Mouse (Mus musculus) adrenal gland (tissue): ENCODE results near the gene Tmem123.

Source experiments
- intact Hi-C: fragments of 180-260 bp; cut with DNase I; formaldehyde crosslinking; loops from one replicate; pipeline ENCODE4 v1.15.1; 2025

Tmem123 gene

DNA sequence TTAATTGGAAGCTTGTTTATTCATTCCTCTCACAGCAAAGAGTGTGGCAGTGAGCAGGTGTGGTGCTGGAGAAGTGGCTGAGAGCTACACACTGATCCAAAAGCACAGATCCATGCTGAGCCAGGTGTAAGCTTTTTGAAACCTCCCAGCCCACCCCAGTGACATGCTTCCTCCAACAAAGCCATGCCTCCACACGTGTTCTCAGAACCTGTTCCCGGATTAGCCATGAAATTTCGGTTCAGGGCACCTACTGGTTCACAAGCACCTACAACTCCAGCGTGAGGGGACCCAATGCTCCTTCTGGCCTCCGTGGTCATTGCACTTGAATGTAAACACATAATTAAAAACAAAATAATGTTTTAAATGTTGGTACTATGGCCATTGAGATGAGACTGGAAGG is 9.8 kb downstream of the Tmem123 start:
- intact Hi-C loops: no loop called here

DNA sequence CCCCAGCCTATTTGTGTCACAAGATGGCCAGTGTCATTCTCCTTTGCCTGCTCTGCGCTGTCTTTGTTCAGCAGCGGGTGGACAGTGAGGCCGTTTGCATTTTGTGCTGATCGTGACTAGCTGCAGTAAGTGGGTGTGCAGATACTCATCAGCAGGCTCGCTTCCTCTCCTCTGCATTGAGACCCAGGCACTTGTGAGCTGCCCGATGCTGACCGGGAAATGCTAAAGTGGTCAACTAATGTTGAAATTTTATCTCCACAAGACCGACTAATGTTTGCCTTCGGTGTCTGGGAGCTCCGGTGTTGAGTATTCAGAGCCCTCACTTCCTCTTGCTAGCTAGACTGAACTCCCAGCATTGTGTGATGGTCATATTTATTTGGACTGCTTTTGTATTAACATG is 10.7 kb downstream of the Tmem123 start:
- intact Hi-C loops: no loop called here

DNA sequence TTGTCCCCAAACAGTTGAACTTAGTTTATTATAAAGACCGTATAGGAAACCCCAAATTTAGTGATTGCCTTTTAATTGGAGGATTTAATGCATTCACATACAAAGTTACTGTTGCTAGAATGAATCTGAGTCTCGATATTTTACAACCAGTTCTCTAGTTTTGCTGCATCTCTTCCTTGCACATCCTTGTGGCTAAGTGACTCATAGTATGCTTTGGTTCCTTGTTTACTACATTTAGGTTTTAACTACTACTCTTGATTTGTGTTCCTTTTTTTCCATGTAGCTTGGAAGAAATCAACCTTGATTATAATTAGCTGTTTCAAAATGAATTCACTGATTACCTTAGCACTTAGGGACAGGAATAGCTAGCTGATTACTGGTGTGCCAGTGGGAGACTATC is 11.2 kb downstream of the Tmem123 start:
- intact Hi-C loops: no loop called here

DNA sequence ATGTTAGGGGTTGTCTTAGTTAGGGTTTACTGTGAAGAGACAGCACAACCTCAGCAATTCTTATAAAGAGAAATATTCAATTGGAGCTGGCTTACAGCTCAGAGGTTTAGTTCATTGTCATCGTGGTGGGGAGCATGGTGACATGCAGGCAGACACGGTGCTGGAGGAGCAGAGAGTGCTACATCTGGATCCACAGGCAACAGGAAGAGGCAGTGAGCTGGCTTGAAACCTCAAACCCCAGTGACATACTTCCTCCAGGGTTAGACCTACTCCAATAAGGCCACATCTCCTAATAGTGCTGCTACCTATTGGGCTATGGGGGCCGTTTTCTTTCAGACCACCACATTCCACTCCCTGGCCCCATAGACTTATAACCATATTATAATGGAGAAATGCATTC is 12.1 kb downstream of the Tmem123 start:
- intact Hi-C loops: no loop called here

DNA sequence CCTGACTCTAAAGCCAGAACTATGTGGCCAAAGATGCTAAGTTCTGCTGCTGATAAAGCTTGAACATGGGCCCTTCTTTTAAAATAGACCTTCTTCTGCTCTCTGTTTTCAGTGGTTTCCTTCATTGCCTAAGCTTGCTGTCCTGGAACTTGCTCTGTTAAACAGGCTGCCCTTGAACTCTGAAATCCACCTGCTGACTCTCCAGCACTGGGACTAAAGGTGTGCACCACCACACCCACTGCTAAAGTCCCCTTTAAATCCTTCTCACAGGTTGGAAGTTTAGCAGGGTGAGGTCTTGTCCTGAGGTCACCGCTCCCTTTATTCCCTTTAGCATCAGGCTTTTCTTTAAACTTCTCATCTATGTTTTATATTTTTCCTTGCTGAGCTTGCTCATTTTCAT is 13.1 kb downstream of the Tmem123 start:
- intact Hi-C loops: no loop called here

DNA sequence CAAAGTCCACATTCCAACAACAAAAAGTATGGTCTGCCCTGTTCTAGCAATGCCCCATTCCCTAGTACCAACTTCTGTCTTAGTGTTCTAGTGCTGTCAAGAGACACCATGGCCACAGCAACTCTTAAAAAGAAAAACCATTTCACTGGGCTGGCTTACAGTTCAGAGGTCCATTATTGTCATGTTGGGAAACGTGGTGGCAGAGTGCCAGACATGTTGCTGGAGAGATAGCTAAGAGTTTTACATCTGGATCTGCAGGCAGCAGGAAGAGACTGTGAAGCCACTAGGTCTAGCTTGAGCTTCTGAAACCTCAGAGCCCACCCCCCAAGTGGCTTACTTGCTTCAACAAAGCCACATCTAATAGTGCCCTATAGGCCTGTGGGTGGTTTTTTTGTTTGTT is 13.8 kb downstream of the Tmem123 start:
- intact Hi-C loops: no loop called here

DNA sequence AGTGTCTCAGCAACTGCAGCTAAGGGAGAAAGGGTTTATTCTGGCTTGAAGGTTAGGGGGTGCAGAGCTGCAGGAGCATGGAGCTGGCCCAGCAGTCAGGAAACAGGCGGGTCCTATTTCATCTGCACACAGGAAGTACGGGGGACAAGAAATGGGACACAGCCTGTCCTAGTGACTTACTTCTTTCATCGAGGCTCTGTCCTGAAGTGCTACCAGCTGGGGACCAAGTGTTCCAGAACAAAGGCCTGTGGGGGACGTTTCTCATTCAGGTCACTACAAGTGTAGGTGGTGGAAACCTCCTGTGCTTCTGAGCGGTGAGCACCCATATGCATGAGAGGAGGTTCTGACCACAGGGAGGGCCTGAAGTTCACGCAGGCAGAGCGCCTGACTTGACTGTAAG is 14.9 kb downstream of the Tmem123 start:
- intact Hi-C loops: no loop called here

DNA sequence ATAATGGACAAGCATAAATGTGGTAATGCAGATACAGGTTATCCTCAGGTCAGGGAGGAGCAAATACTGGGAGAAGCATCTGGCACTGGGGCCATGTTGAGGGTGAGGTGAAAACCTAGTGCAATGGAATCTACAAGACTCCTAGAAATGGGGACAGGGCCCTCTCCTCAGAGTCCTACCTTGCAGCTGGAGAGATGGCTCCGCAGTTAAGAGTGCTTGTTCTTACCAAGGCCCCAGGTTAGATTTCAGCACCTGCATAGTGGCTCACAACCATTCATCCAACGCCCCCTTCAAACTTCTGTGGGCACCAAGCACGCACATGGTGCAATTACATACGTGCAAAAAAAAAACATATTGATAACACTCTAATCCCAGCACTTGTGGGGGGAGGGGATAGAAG is 15.9 kb downstream of the Tmem123 start:
- intact Hi-C loops: no loop called here

DNA sequence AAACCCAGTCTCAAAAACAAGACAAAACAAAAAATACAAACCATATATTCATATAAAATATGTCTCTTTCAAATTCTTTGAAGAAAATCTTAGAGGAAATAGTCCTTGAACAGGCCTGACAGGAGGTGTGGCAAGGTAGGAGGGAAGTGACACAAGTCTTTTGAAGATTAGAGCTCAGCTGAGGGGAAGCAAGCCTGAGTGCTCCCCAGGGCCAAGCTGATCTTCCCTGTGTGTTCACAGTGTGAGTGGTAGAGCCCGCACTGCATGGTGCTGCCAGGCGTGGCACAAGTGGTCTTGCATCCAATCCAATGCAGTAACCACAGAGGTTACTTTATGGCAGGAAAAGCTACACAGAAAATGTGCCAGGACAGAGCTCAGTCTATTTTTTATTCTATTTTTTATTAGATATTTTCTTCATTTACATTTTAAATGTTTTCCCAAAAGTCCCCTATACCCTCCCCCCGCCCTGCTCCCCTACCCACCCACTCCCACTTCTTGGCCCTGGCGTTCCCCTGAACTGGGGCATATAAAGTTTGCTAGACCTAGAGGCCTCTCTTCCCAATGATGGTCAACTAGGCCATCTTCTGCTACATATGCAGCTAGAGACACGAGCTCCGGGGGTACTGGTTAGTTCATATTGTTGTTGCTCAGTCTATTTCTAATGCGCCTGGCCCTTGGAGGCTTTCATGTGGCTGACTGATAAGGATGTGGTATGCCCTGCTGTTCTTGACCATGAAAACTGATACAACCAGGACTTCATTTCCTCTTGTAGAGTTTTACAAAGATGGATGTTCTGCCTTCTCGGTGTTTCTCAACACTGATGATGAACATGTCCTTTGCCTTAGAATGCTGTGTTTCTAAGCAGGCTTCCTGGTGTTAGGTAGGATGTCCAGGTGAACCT is 16.7 kb downstream of the Tmem123 start:
- intact Hi-C loops: no loop called here

DNA sequence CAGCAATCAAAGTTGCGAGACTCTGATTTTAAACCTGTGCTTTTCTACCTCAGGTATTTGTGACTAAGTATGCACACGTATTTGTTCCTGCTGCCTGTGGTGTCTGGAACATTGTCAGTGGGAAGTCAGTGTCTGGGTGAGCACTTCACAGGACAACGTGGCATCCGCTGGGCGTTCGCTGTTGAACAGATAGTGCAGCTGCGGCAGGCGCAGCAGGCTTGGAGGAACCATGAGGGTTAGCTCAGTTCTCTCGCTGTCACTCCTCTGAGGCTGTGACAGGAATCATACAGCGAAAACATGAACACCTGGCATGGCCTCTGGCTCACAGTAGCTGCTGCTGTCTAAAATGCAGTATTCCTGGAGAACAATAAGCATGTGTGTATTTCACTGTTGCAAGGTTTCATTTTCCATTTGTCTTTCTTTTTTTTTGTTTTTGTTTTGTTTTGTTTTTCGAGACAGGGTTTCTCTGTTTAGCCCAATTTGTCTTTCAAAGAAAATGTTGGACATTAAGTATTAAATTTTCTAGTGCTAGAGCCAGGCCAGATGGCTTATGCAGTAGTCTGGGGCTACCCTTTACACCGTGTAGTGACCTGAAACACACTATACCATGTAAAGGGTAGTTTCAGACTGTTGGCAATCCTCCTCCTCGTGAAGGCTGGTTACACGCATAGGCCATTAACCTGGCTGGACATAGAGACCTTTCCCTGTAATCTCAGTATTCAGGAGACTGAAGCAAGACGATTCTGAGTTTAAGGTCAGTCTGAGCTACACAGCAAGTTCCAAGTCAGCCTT is 20.2 kb downstream of the Tmem123 start:
- intact Hi-C loops: no loop called here

DNA sequence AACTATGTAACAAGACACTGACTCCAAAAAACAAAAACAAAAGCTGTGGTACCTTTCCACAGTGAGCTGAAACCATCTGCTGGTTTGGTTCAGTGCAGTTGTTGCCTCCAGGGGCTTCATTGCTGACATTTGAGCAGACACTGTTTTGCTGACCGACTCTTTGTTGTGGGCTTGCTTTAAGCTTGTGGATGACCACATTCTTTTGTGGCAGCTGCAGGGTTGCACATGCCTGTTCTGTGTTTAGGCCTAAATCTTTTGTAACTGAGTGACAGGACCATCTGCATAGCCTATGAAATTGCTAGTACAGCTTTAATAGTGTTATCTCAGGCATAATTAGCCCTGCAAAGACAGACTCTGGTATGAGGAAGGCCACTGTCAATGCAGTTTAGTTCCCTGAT is 20.8 kb downstream of the Tmem123 start:
- intact Hi-C loops: no loop called here

DNA sequence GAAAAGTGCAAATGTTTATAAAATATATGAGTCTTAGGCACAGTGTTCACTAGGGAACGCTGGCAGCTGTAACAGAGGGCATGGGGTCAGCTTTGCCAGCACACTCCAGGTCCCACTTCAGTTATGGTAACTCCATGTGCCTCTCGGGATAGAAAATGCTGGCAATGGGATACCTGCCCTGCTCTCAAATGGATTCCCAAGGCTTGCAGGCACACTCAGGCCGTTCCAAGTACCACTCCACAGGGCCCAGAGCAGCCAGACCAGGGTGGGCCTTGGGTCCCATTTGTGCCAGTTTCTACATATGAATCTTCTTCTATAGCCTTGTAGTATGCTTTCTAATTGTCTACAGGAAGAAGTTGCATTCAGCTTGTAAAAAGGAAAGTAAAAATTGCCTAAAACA is 21.6 kb downstream of the Tmem123 start:
- intact Hi-C loops: no loop called here

DNA sequence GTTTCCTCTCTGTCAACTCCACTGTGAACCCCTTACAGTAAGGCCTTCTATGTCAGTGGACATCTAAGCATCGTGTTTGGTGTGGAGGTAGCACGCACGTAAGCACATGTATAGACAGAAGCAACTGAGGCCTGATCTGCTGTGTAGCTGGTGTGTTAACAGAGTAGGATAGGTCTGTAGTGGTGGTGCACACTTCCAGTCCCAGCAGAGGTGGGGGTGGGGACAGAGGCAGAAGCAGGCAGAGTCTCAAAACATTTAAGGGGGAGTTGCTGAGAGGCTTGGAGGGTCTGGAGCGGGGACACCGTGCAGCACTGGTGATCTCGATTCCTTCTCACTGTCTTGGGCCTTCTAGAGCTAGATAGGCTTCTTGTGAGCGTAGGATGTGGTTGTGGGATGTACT is 22.2 kb downstream of the Tmem123 start:
- intact Hi-C loops: no loop called here

DNA sequence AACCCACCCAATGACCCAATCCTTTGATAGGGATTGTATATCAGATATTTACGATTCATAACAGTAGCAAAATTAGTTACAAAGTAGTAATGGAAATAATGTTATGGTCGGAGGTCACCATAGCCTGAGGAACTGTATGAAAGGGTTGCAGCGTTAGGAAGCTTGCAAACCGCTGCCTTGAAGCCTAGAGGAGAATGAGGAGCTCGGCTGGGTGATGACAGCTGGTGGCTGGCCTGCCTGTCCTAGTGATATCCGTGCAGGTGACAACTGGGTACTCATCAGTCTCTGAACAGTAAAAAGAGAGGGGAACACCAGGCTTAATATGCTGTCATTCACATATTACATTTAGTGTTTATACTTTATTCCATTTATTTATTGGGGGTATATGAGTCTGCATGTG is 24.6 kb downstream of the Tmem123 start:
- intact Hi-C loops: no loop called here

DNA sequence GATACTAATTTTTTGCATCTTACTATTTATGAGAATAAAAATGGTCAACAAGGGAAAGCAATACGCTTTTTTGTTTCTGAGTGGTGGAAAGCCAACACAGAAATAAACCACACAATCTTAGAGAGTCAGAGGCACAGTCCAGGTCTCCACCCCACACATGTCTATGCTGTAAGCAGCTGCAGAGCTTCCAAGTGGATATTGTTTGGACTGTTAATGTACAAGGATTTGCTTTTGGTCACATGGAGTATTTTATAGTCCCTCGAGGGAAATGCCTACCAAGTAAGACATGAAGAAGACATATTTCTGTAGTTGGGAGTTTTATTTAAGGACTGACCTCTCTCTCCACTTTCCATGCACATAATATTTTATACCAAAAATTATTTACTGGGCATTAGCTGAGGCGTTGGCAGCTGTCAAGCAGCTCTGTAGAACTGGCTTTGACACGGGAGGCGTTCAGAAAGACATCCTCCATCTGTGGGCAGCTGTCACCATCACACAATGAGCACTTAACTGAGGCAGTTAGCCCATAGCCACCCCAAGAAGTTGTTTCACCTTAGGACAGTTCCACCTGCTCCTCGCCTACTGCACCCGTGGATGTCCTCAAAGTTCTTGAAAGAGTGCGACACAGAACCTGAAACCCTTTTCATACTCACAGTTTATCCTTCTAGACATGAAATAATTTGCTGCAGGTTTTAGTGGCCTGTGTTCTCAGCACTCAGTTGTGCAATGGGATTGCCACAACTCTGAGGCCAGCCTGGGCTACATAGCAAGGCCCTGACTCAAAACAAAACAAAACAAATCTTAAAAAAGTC is 26.1 kb downstream of the Tmem123 start:
- intact Hi-C loops: no loop called here

DNA sequence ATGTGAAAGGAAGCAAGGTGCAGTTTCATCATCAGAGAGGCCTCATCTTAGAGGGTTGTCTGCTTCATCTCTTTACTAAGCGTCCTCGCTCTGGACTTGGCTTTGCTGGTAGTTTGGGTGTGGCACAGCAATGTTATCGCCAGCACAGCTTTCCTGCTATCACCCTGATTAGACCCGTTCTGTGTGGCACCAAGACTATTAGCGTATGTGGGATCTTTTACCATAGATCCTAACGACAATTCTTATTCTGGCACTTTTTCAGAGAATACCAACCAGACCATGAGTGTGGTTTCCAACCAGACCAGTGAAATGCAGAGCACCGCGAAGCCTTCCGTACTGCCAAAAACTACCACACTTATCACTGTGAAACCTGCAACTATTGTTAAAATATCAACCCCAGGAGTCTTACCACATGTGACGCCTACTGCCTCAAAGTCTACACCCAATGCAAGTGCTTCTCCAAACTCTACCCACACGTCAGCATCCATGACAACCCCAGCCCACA is 26.8 kb downstream of the Tmem123 start:
- intact Hi-C loops: no loop called here

DNA sequence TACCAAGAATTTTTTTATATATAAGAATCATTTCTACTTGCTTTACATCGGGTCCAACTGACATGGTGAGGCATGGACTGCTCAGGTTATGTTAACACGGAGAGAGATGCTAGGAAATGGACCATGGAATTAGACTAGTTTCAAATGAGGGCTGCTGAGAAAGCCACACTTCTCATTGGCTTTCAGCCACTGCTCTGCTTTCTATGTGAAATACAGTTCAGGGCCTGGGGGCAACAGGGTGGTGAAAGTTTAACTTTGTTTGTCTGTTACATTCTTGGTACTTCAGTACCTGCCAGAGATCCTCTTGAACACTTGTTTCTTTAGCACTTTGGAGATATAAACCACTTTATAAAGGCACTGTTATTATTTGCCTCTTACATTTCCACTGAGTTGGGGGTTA is 29.7 kb downstream of the Tmem123 start:
- intact Hi-C loops: no loop called here

DNA sequence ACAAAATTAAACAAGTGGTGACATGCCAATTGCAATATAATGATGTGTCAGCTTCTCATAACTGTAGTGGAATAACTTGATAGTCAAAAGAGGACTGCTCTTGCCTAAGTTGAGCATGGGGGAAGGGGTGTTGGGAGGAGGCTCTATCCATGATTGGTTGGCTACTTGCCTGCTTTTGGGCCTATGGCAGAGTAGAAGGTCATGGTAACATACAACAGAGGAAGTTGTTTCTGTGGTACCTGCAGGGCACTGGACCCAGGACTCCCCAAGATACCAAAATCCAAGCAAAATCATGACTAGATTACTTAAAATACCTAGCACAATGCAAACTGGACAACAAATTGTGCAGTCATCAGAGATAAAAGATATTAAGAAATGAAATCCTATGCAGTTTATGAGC is 31.7 kb downstream of the Tmem123 start:
- intact Hi-C loops: loop anchor here (5.0 kb wide), 1 partner anchor 62 kb away; no protein-coding TSS in a partner anchor

DNA sequence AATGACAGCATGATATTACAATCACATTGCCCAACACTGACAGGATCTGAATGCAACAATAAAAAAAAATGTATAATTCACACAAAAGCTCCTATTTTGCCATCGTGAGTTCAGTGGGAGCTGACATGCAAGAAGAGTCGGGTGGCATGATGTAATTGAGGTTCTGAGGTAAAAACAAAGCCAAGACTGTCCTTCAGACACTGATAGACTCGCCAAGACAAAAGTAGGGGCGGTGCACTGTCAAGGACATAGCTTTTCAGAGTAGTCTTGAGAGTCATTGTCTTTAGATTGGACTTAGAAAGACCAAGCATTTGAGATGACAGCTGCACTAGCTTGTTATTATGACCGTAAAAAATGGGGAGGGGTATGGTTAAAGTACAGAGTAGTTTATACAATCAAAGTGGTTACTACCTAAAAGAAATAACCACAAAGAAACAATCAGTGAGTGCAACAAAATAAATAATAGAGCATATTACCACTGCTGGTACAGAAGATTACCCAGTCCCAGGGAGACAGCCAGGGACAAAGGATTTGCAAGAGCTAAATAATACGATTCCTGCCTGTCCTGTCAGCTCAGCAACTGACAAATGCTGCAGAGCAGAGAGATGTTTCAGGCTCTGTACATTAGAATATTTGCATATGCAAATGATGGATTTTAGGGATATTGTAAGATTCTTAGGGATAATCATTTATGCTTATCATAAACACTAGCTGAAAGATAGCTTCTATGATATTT is 32.5 kb downstream of the Tmem123 start:
- intact Hi-C loops: loop anchor here (5.0 kb wide), 1 partner anchor 61 kb away; no protein-coding TSS in a partner anchor

DNA sequence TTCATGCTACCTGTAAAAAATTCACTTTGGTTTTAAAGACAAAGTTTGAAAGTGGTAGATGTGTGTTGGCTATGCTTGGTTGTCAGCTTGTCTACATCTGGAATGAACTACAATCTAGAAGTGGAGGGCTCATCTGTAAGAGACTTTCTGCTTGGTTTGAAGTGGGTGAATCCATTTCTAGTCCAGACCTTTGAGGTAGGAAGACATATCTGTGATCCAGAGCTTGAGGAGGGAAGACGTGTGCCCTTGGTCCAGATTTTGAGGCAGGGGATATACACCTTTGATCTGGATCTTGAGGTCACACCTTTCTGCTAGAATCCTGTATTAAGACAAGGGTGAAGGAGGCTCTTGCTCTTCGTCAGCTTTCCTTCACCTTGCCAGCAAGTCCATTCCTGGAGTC is 33.7 kb downstream of the Tmem123 start:
- intact Hi-C loops: loop anchor here (5.0 kb wide), 1 partner anchor 60 kb away; no protein-coding TSS in a partner anchor

DNA sequence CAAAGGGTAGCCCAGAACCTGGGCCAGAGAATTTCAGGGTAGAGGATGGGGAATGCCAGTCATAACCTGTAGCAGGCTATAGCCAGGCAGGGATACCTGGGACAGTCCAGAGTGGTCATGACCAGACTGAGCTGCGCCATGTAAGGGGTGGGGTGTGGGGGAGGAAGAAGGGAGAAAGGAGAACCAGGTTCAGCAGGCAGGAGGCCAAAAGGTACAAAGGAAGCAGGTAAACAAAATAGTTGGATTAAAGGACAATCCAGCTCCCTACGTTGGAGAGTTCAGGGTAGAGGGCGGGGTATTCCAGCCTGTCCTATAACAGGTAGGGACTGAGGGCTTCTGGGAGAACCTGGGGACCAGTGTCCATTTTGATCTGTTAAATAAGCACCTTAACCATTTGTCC is 34.7 kb downstream of the Tmem123 start:
- intact Hi-C loops: loop anchor here (5.0 kb wide), 1 partner anchor 59 kb away; no protein-coding TSS in a partner anchor
